Mouse (Mus musculus): ENCODE results near the gene Lipc. TPM values are rescaled to one million over a fixed set of nuclear protein-coding genes. Genes with fewer than 3 reads are reported as not detected.

Gene Lipc
- polyA plus RNA-seq, 1 experiment from 2014 or later: 0.11 TPM

GRCm38 (mm10) chr9:70942686-70943333, 9.2 kb downstream of the Lipc start:
- DNase-seq (ENCODE audit: low spot score) (no peak), ATAC-seq (ENCODE audit: insufficient number of reproducible peaks, low FRiP score, low TSS enrichment, low read depth) (no peak)
- no peak overlapping the region for H3K9ac ChIP-seq (ENCODE audit: low read length)
- H3K36me3 ChIP-seq (ENCODE audit: control insufficient read depth, insufficient read depth, low read length): no peaks in the 10 kb centered on the region
- no peaks in the 10 kb centered on the region for H3K4me1 ChIP-seq (ENCODE audit: control insufficient read depth, insufficient read depth, low read length)
- no peaks in the 10 kb centered on the region for H3K9me3 ChIP-seq (ENCODE audit: control insufficient read depth, low read length)
- no peak overlapping the region for H3K4me2 ChIP-seq (ENCODE audit: low read depth, severe bottlenecking)
- WGBS: 87% methylated on average over 9 of the region's 9 CpGs
- no peaks in the 10 kb centered on the region for H3K27me3 ChIP-seq (ENCODE audit: control insufficient read depth, insufficient read depth, low read length)
- H3K27ac ChIP-seq (replicated peaks; ENCODE audit: low read depth, low read length): no peak overlapping the region
- H3K4me3 ChIP-seq (ENCODE audit: low read depth, low read length): no peak overlapping the region

- no peaks in the 10 kb centered on the region for H3K9me3 ChIP-seq (ENCODE audit: control insufficient read depth, low read length)
- H3K4me3 ChIP-seq (ENCODE audit: low read depth, low read length): no peak overlapping the region
- no peak for DNase-seq (ENCODE audit: low spot score)
- no peaks in the 10 kb centered on the region for H3K27me3 ChIP-seq (ENCODE audit: control insufficient read depth, insufficient read depth, low read length)
- WGBS: 78% methylated on average over 8 of the region's 8 CpGs
- no peak for ATAC-seq (ENCODE audit: insufficient number of reproducible peaks, low FRiP score, low TSS enrichment, low read depth)
- no peak overlapping the region for H3K4me2 ChIP-seq (ENCODE audit: low read depth, severe bottlenecking)
- no peak overlapping the region for H3K9ac ChIP-seq (ENCODE audit: low read length)
- no peaks in the 10 kb centered on the region for H3K4me1 ChIP-seq (ENCODE audit: control insufficient read depth, insufficient read depth, low read length)
- H3K36me3 ChIP-seq (ENCODE audit: control insufficient read depth, insufficient read depth, low read length): no peaks in the 10 kb centered on the region
- H3K27ac ChIP-seq (replicated peaks; ENCODE audit: low read depth, low read length): no peak overlapping the region
Measured at GRCm38 (mm10) chr9:70939752-70940501, 12.1 kb downstream of the Lipc start.

GRCm38 (mm10) chr9:70938850-70939249, 13.2 kb downstream of the Lipc start:
- no peak for DNase-seq (ENCODE audit: low spot score)
- Histone ChIP-seq H3K9ac (ENCODE audit: low read length) (no peak overlapping the region), H3K9me3 (ENCODE audit: control insufficient read depth, low read length) (no peaks in the 10 kb centered on the region), H3K4me1 (ENCODE audit: control insufficient read depth, insufficient read depth, low read length) (no peaks in the 10 kb centered on the region), H3K27ac (replicated peaks; ENCODE audit: low read depth, low read length) (no peak overlapping the region), H3K4me3 (ENCODE audit: low read depth, low read length) (no peak overlapping the region), H3K27me3 (ENCODE audit: control insufficient read depth, insufficient read depth, low read length) (no peaks in the 10 kb centered on the region), H3K4me2 (ENCODE audit: low read depth, severe bottlenecking) (no peak overlapping the region), H3K36me3 (ENCODE audit: control insufficient read depth, insufficient read depth, low read length) (no peaks in the 10 kb centered on the region)
- WGBS: 29% methylated on average over 2 of the region's 2 CpGs
- ATAC-seq (ENCODE audit: insufficient number of reproducible peaks, low FRiP score, low TSS enrichment, low read depth): no peak

GRCm38 (mm10) chr9:70938134-70938533, 13.9 kb downstream of the Lipc start:
- Histone ChIP-seq H3K36me3 (ENCODE audit: control insufficient read depth, insufficient read depth, low read length) (no peaks in the 10 kb centered on the region), H3K4me3 (ENCODE audit: low read depth, low read length) (no peak overlapping the region), H3K4me2 (ENCODE audit: low read depth, severe bottlenecking) (no peak overlapping the region), H3K27ac (replicated peaks; ENCODE audit: low read depth, low read length) (no peak overlapping the region), H3K9me3 (ENCODE audit: control insufficient read depth, low read length) (no peaks in the 10 kb centered on the region), H3K4me1 (ENCODE audit: control insufficient read depth, insufficient read depth, low read length) (no peaks in the 10 kb centered on the region), H3K27me3 (ENCODE audit: control insufficient read depth, insufficient read depth, low read length) (no peaks in the 10 kb centered on the region), H3K9ac (ENCODE audit: low read length) (no peak overlapping the region)
- DNase-seq (ENCODE audit: low spot score) (no peak), ATAC-seq (ENCODE audit: insufficient number of reproducible peaks, low FRiP score, low TSS enrichment, low read depth) (no peak)
- WGBS: 91% methylated on average over 6 of the region's 6 CpGs

- Histone ChIP-seq H3K27me3 (ENCODE audit: control insufficient read depth, insufficient read depth, low read length) (no peaks in the 10 kb centered on the region), H3K27ac (replicated peaks; ENCODE audit: low read depth, low read length) (no peak overlapping the region), H3K9ac (ENCODE audit: low read length) (no peak overlapping the region), H3K4me2 (ENCODE audit: low read depth, severe bottlenecking) (no peak overlapping the region), H3K36me3 (ENCODE audit: control insufficient read depth, insufficient read depth, low read length) (no peaks in the 10 kb centered on the region), H3K9me3 (ENCODE audit: control insufficient read depth, low read length) (no peaks in the 10 kb centered on the region), H3K4me3 (ENCODE audit: low read depth, low read length) (no peak overlapping the region), H3K4me1 (ENCODE audit: control insufficient read depth, insufficient read depth, low read length) (no peaks in the 10 kb centered on the region)
- 83% methylated on average over 8 of the region's 8 CpGs for WGBS
- ATAC-seq (ENCODE audit: insufficient number of reproducible peaks, low FRiP score, low TSS enrichment, low read depth): no peak
- no peak for DNase-seq (ENCODE audit: low spot score)
Measured at GRCm38 (mm10) chr9:70934587-70935295, 17.3 kb downstream of the Lipc start.

GRCm38 (mm10) chr9:70930641-70931020, 21.4 kb downstream of the Lipc start:
- H3K4me2 ChIP-seq (ENCODE audit: low read depth, severe bottlenecking): no peak overlapping the region
- no peak for ATAC-seq (ENCODE audit: insufficient number of reproducible peaks, low FRiP score, low TSS enrichment, low read depth)
- DNase-seq (ENCODE audit: low spot score): no peak
- WGBS: 69% methylated on average over 5 of the region's 5 CpGs
- H3K9ac ChIP-seq (ENCODE audit: low read length): no peak overlapping the region
- H3K4me3 ChIP-seq (ENCODE audit: low read depth, low read length): no peak overlapping the region
- no peaks in the 10 kb centered on the region for H3K27me3 ChIP-seq (ENCODE audit: control insufficient read depth, insufficient read depth, low read length)
- H3K9me3 ChIP-seq (ENCODE audit: control insufficient read depth, low read length): no peaks in the 10 kb centered on the region
- no peaks in the 10 kb centered on the region for H3K36me3 ChIP-seq (ENCODE audit: control insufficient read depth, insufficient read depth, low read length)
- no peaks in the 10 kb centered on the region for H3K4me1 ChIP-seq (ENCODE audit: control insufficient read depth, insufficient read depth, low read length)
- H3K27ac ChIP-seq (replicated peaks; ENCODE audit: low read depth, low read length): no peak overlapping the region

GRCm38 (mm10) chr9:70929840-70930640, 22.0 kb downstream of the Lipc start:
- Histone ChIP-seq H3K4me2 (ENCODE audit: low read depth, severe bottlenecking) (no peak overlapping the region), H3K27ac (replicated peaks; ENCODE audit: low read depth, low read length) (no peak overlapping the region), H3K36me3 (ENCODE audit: control insufficient read depth, insufficient read depth, low read length) (no peaks in the 10 kb centered on the region), H3K9ac (ENCODE audit: low read length) (no peak overlapping the region), H3K4me3 (ENCODE audit: low read depth, low read length) (no peak overlapping the region), H3K9me3 (ENCODE audit: control insufficient read depth, low read length) (no peaks in the 10 kb centered on the region), H3K4me1 (ENCODE audit: control insufficient read depth, insufficient read depth, low read length) (no peaks in the 10 kb centered on the region), H3K27me3 (ENCODE audit: control insufficient read depth, insufficient read depth, low read length) (no peaks in the 10 kb centered on the region)
- ATAC-seq (ENCODE audit: insufficient number of reproducible peaks, low FRiP score, low TSS enrichment, low read depth) (no peak), DNase-seq (ENCODE audit: low spot score) (peak; percentile 37)
- 59% methylated on average over 15 of the region's 15 CpGs for WGBS

GRCm38 (mm10) chr9:70928472-70928871, 23.6 kb downstream of the Lipc start:
- no peak for DNase-seq (ENCODE audit: low spot score)
- Histone ChIP-seq H3K27ac (replicated peaks; ENCODE audit: low read depth, low read length) (no peak overlapping the region), H3K36me3 (ENCODE audit: control insufficient read depth, insufficient read depth, low read length) (no peaks in the 10 kb centered on the region), H3K9ac (ENCODE audit: low read length) (no peak overlapping the region), H3K9me3 (ENCODE audit: control insufficient read depth, low read length) (no peaks in the 10 kb centered on the region), H3K4me1 (ENCODE audit: control insufficient read depth, insufficient read depth, low read length) (no peaks in the 10 kb centered on the region), H3K4me2 (ENCODE audit: low read depth, severe bottlenecking) (no peak overlapping the region), H3K27me3 (ENCODE audit: control insufficient read depth, insufficient read depth, low read length) (no peaks in the 10 kb centered on the region), H3K4me3 (ENCODE audit: low read depth, low read length) (no peak overlapping the region)
- no peak for ATAC-seq (ENCODE audit: insufficient number of reproducible peaks, low FRiP score, low TSS enrichment, low read depth)
- WGBS: 71% methylated on average over 1 of the region's 1 CpGs

Measured in limb, embryonic 11.5 days (tissue).